Mouse (Mus musculus) liver, embryonic 15.5 days (tissue): Measurements from ENCODE around the gene Fezf2. TPM values are rescaled to one million over a fixed set of nuclear protein-coding genes. Genes with fewer than 3 reads are reported as not detected.

Source experiments
- ATAC-seq: fragments of 200-750 bp; cut with Nextera tagmentation; 2 replicates; pipeline ENCODE4 v1.8.0; 2017; ENCODE audit warnings: moderate number of reproducible peaks, mild to moderate bottlenecking, moderate library complexity; ENCODE audit not compliant: insufficient read depth
- H3K27ac ChIP-seq: fragments of 300-500 bp; sonication (generic); replicated peaks from 2 replicates; pipeline ENCODE4 v1.5.1; 2015; ENCODE audit warnings: mild to moderate bottlenecking, inconsistent platforms
- H3K27me3 ChIP-seq: fragments of 300-500 bp; sonication (generic); 2 replicates; pipeline ENCODE4 v1.6.1; 2015; ENCODE audit warnings: mild to moderate bottlenecking, inconsistent platforms
- H3K36me3 ChIP-seq: fragments of 300-500 bp; sonication (generic); replicated peaks from 2 replicates; pipeline ENCODE4 v1.6.1; 2015; ENCODE audit warnings: moderate library complexity, mild to moderate bottlenecking, inconsistent platforms
- H3K4me1 ChIP-seq: fragments of 300-500 bp; sonication (generic); replicated peaks from 2 replicates; pipeline ENCODE4 v1.6.1; 2015; ENCODE audit warnings: inconsistent platforms
- H3K4me2 ChIP-seq: fragments of 300-500 bp; sonication (generic); 2 replicates; pipeline ENCODE4 v1.6.1; 2015; ENCODE audit warnings: moderate library complexity, mild to moderate bottlenecking, inconsistent platforms
- H3K4me3 ChIP-seq: fragments of 300-500 bp; sonication (generic); replicated peaks from 2 replicates; pipeline ENCODE4 v1.5.1; 2015; ENCODE audit warnings: mild to moderate bottlenecking, inconsistent platforms
- H3K9ac ChIP-seq: fragments of 300-500 bp; sonication (generic); 2 replicates; pipeline ENCODE4 v1.6.1; 2015; ENCODE audit warnings: moderate library complexity, mild to moderate bottlenecking, inconsistent platforms
- H3K9me3 ChIP-seq: fragments of 300-500 bp; sonication (generic); replicated peaks from 2 replicates; pipeline ENCODE4 v1.6.1; 2016; ENCODE audit warnings: inconsistent platforms
- WGBS: fragments of 180-500 bp; shearing (Covaris S2); methylation state at CpG from one replicate; pipeline ENCODE4 v1.1.7; 2015; ENCODE audit warnings: mixed read lengths; ENCODE audit not compliant: insufficient replicate concordance; 5-methylcytosine and 5-hydroxymethylcytosine counted together
- polyA plus RNA-seq: library from polyadenylated mRNA; unstranded; fragments of >200 nt; fragmentation: Nextera tagmentation; extraction: Ambion mirVana; gene quantifications from 2 replicates; pipeline ENCODE4 v1.2.1, GENCODE M21; 2015

The Fezf2 gene
- polyA plus RNA-seq, 1 experiment from 2014 or later: 0.03 TPM

DNA sequence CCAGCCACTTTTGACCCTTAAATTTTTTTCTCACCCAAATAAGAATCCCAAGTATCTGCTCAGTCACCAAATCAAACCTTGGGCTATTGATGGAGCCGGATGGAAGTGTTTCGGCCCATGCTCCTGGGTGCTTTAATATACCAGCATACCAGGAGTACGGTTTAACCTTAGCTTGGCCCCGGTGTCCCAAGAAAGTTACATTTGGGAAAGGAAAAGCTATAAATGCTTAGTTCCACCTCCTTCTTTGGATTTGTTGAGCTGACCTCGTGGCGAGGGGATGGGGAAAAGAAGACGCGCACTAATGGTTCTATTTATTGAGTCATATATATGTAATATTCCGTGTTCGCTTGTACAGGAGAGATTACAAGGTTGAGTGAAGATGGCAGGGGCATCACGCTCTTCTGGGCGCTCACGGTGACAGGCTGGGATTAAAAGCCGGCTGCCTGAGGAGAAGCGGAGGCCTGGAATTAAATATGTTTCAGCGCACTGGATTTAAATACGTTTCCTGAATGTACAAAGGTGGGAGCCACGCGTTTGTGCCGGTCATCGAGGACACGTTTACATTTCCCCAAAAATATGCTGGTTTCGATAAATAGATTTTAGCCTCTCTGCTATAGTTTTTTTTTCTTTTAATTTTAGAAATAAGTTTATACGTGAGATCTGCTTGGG lies 6.1 kb downstream of the Fezf2 start:
- Histone ChIP-seq H3K36me3 (no peaks in the 10 kb centered on the region), H3K4me3 (no peak overlapping the region), H3K9ac (no peak overlapping the region), H3K4me1 (no peaks in the 10 kb centered on the region), H3K9me3 (no peaks in the 10 kb centered on the region), H3K27ac (no peak overlapping the region), H3K27me3 (peaks cover 98% of the 10 kb centered on the region), H3K4me2 (no peak overlapping the region)
- ATAC-seq: no peak
- WGBS: 5% methylated on average over 24 of the region's 24 CpGs

DNA sequence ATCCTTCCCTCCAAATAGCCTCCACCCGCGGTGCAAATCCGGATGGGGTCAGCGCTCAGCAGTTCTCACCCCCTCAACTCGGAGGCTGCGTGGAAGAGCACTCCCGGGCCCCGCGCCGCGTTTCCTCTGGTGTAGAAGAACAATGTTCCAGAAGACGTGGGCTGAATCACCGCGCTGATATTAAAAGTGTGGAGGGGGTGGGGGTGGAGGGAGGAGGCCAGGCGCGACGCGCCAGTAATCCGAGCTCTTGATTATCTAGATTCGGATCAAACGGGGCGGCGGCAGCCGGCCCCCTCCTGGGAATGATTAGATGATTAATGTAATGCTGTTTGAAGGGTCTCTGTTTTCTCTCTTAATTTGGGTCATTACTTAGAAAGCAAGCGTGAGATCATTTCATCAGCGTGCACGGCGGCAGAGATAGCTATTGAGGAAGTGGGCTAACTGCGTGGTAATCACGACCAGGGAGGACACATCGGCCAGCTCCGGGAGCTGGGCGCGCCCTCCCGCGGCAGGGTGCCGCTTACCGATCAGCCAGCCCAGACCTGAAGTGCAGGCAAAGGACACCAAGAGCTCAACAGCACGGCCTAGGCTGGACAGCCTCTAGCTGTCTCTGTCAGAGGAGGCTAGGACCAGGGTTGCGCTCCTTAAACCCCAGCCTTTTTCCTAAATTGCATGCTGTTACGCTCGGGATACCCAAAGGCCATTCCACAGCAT lies 6.8 kb downstream of the Fezf2 start:
- Histone ChIP-seq H3K4me1 (no peaks in the 10 kb centered on the region), H3K9me3 (no peaks in the 10 kb centered on the region), H3K9ac (no peak overlapping the region), H3K4me2 (no peak overlapping the region), H3K27me3 (peaks cover 98% of the 10 kb centered on the region), H3K4me3 (no peak overlapping the region), H3K27ac (no peak overlapping the region), H3K36me3 (no peaks in the 10 kb centered on the region)
- under 1% methylated on average over 42 of the region's 42 CpGs for WGBS
- no peak for ATAC-seq

GRCm38 (mm10) chr14:12340238-12341074 lies 7.5 kb downstream of the Fezf2 start:
- no peak for ATAC-seq

GRCm38 (mm10) chr14:12338811-12339565 lies 9.0 kb downstream of the Fezf2 start:
- Histone ChIP-seq H3K9ac (no peak overlapping the region), H3K27ac (no peak overlapping the region), H3K4me3 (no peak overlapping the region), H3K36me3 (no peaks in the 10 kb centered on the region), H3K27me3 (peaks cover 94% of the 10 kb centered on the region), H3K9me3 (no peaks in the 10 kb centered on the region), H3K4me2 (no peak overlapping the region), H3K4me1 (no peaks in the 10 kb centered on the region)
- no peak for ATAC-seq
- 4% methylated on average over 10 of the region's 10 CpGs for WGBS

More at GRCm38 (mm10) chr14:12340238-12341074, 7.5 kb downstream of the Fezf2 start:
- under 1% methylated on average over 19 of the region's 19 CpGs for WGBS
- Histone ChIP-seq H3K4me2 (no peak overlapping the region), H3K27me3 (peaks cover 98% of the 10 kb centered on the region), H3K9me3 (no peaks in the 10 kb centered on the region), H3K27ac (no peak overlapping the region), H3K4me1 (no peaks in the 10 kb centered on the region), H3K36me3 (no peaks in the 10 kb centered on the region), H3K4me3 (no peak overlapping the region), H3K9ac (no peak overlapping the region)

GRCm38 (mm10) chr14:12337998-12338809 lies 9.8 kb downstream of the Fezf2 start:
- no peak overlapping the region for H3K4me2 ChIP-seq
- H3K9ac ChIP-seq: no peak overlapping the region
- H3K36me3 ChIP-seq: no peaks in the 10 kb centered on the region
- H3K27ac ChIP-seq: no peak overlapping the region
- H3K4me3 ChIP-seq: no peak overlapping the region
- no peak for ATAC-seq
- H3K27me3 ChIP-seq: peaks cover 86% of the 10 kb centered on the region
- 5% methylated on average over 16 of the region's 16 CpGs for WGBS
- no peaks in the 10 kb centered on the region for H3K4me1 ChIP-seq
- no peaks in the 10 kb centered on the region for H3K9me3 ChIP-seq

DNA sequence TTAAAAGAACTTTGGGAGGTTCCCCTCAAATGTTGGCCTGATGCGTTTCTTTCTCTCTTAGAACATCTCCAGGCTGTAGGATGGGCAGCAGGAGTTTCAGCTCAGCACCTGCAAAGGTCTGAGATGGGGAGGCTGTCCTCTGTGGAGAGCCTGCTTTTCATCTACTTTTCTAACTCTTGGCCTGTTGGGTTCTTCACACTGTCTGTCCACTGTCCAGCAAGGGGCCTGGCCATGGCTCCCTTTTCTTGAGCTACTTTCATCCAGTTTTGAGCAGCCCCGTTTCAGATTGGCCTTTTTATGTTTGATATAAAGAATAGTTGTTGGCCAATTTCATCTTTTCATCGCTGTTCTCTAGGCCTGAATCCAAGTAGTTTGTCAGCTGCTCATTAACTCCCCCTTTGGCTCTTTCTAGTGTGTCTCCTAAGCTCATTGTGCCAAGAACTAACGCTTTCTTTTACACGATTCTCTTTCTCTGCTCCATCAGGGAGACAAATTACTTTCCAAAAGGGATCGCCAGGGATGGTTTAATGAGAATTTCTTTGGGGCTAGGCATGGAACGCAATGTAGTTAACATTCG lies 10.5 kb downstream of the Fezf2 start:
- Histone ChIP-seq H3K4me1 (no peaks in the 10 kb centered on the region), H3K4me2 (no peak overlapping the region), H3K4me3 (no peak overlapping the region), H3K27me3 (peaks cover 79% of the 10 kb centered on the region), H3K36me3 (no peaks in the 10 kb centered on the region), H3K9me3 (no peaks in the 10 kb centered on the region), H3K9ac (no peak overlapping the region), H3K27ac (no peak overlapping the region)
- 4% methylated on average over 8 of the region's 8 CpGs for WGBS
- ATAC-seq: no peak

- H3K9me3 ChIP-seq: no peaks in the 10 kb centered on the region
- ATAC-seq: no peak
- H3K27ac ChIP-seq: no peak overlapping the region
- H3K27me3 ChIP-seq: peaks cover 53% of the 10 kb centered on the region
- H3K4me3 ChIP-seq: no peak overlapping the region
- H3K9ac ChIP-seq: no peak overlapping the region
- H3K4me1 ChIP-seq: no peaks in the 10 kb centered on the region
- H3K36me3 ChIP-seq: no peaks in the 10 kb centered on the region
- 37% methylated on average over 7 of the region's 7 CpGs for WGBS
- H3K4me2 ChIP-seq: no peak overlapping the region
Measured at GRCm38 (mm10) chr14:12334925-12335324, 13.1 kb downstream of the Fezf2 start.

- peaks cover 42% of the 10 kb centered on the region for H3K27me3 ChIP-seq
- WGBS: 51% methylated on average over 7 of the region's 7 CpGs
- no peak overlapping the region for H3K9ac ChIP-seq
- H3K9me3 ChIP-seq: no peaks in the 10 kb centered on the region
- no peak overlapping the region for H3K4me3 ChIP-seq
- H3K4me2 ChIP-seq: no peak overlapping the region
- H3K27ac ChIP-seq: no peak overlapping the region
- no peaks in the 10 kb centered on the region for H3K36me3 ChIP-seq
- no peak for ATAC-seq
- H3K4me1 ChIP-seq: no peaks in the 10 kb centered on the region
Measured at GRCm38 (mm10) chr14:12333622-12334021, 14.4 kb downstream of the Fezf2 start.

DNA sequence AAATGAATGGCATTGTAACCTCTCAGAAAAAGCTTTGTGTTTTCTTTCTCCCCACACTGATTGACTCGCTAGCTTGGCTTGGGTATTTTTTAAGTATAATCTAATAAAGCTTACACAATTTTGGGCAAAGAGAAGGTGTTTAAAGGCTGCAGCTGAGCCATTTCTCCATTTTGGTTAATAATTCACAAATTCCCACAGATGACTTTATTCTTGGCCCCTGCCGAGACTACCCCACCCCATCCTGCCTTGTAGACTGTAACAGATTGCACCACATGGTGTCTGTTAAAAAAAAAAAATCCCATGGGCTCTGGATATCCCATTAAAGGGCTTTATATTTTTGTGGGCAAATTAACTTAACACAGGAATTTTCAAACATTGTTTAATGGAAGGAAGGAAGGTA lies 44.9 kb downstream of the Fezf2 start:
- ATAC-seq: no peak
- H3K4me2 ChIP-seq: no peak overlapping the region
- H3K36me3 ChIP-seq: peaks cover 6% of the 10 kb centered on the region; the same call in 1 of the 2 replicates
- no peaks in the 10 kb centered on the region for H3K4me1 ChIP-seq
- no peaks in the 10 kb centered on the region for H3K27me3 ChIP-seq
- H3K27ac ChIP-seq: no peak overlapping the region
- WGBS: 62% methylated on average over 2 of the region's 2 CpGs
- H3K9ac ChIP-seq: no peak overlapping the region
- H3K9me3 ChIP-seq: no peaks in the 10 kb centered on the region
- H3K4me3 ChIP-seq: no peak overlapping the region

DNA sequence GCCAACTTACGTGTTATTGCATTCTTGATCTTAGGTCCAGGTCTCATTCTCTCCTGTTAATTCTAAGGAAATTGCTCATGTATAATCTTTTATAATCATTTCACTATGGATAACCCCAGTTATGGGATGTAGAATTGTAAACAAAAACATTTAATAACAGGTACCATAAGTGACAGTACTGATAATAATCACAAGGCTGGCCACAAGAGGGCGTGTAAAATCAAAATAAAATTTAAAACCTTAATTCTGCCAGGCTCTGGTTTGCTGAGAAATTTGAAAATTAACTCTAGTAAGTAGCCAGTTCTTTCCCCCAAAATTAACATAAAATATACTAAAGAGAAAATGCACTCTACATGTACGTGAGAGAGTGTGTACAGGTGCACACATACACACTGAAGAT lies 47.3 kb downstream of the Fezf2 start:
- Histone ChIP-seq H3K27me3 (no peaks in the 10 kb centered on the region), H3K4me1 (no peaks in the 10 kb centered on the region), H3K4me2 (no peak overlapping the region), H3K27ac (no peak overlapping the region), H3K36me3 (peaks cover 8% of the 10 kb centered on the region; the same call in 1 of the 2 replicates), H3K4me3 (no peak overlapping the region), H3K9ac (no peak overlapping the region), H3K9me3 (no peaks in the 10 kb centered on the region)
- ATAC-seq: no peak
- WGBS: 62% methylated on average over 3 of the region's 3 CpGs
